In the genomic region with DNA sequence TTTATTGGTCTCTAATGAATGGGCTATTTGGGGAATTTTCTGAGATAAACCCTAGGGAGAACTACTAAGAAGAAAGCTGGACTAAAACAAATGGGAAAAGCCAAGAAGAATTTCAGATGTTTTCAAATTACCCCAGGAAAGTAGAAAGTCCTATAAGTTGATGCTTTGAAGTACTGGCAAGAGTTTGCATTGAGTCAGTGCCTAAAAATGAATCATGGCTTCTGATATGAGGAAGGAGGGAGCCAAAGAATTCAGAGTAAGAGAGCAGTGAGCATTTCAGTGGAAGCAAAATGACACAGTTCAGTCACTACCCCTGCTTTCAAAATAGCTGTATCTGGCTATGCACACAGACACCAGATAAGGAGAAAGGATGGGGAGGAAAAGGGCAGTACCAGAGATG, we compare ENCODE assay signal across 23 mouse cellular contexts.
"Had no signal": no experiment of that assay in that cellular context is flagged by ENCODE, and none has a peak within 500 bp of the region (broad histone marks: within the 10 kb centered on the region; RNA-seq: fewer than 3 reads in every experiment).

No protein-coding gene starts in this region.

- H3K27me3 ChIP-seq: limb, embryonic 15.5 days; midbrain, embryonic 15.5 days; neural tube, embryonic 12.5 days; stomach, embryonic 15.5 days had no signal

- H3K9ac ChIP-seq: kidney, embryonic 15.5 days; limb, embryonic 12.5 days; limb, embryonic 15.5 days; liver, embryonic 14.5 days; liver, postnatal 0 days; lung, embryonic 14.5 days; midbrain, embryonic 12.5 days; midbrain, embryonic 15.5 days; neural tube, embryonic 12.5 days; neural tube, embryonic 15.5 days; stomach, embryonic 15.5 days had no signal

- DNase-seq: kidney, postnatal 10 days; kidney, postnatal 36 days; layer of hippocampus, postnatal 36 days; left cerebral cortex, postnatal 4 days; liver, postnatal 0 days; lung, embryonic 14.5 days; right cerebral cortex, adult 18-20 months; right cerebral cortex, postnatal 14 days; right cerebral cortex, postnatal 4 days; spleen, adult 18-20 months; thymus, adult 18-20 months; thymus, postnatal 36 days had no signal

- H3K4me3 ChIP-seq: kidney, embryonic 15.5 days; left cerebral cortex, adult 2 months; limb, embryonic 12.5 days; limb, embryonic 15.5 days; midbrain, embryonic 12.5 days; midbrain, embryonic 15.5 days; neural tube, embryonic 12.5 days; neural tube, embryonic 15.5 days; stomach, embryonic 15.5 days had no signal

- H3K27ac ChIP-seq: kidney, embryonic 15.5 days; left cerebral cortex, adult 2 months; limb, embryonic 12.5 days; limb, embryonic 15.5 days; liver, embryonic 14.5 days; macrophage; midbrain, embryonic 12.5 days; midbrain, embryonic 15.5 days; neural tube, embryonic 12.5 days; neural tube, embryonic 15.5 days; stomach, embryonic 15.5 days had no signal

- H3K4me1 ChIP-seq: kidney, embryonic 15.5 days; limb, embryonic 12.5 days; limb, embryonic 15.5 days; midbrain, embryonic 12.5 days; midbrain, embryonic 15.5 days; neural tube, embryonic 12.5 days; neural tube, embryonic 15.5 days; stomach, embryonic 15.5 days had no signal

- H3K36me3 ChIP-seq: kidney, embryonic 15.5 days; limb, embryonic 12.5 days; limb, embryonic 15.5 days; midbrain, embryonic 12.5 days; midbrain, embryonic 15.5 days; neural tube, embryonic 12.5 days; neural tube, embryonic 15.5 days; stomach, embryonic 15.5 days had no signal
